Mouse (Mus musculus) lung, embryonic 16.5 days (tissue): ENCODE results near the gene Agpat2. TPM values are rescaled to one million over a fixed set of nuclear protein-coding genes. Genes with fewer than 3 reads are reported as not detected.

Experiments
- ATAC-seq: fragments of 200-750 bp; cut with Nextera tagmentation; 2 replicates; pipeline ENCODE4 v1.8.0; 2017; ENCODE audit warnings: low read depth, mild to moderate bottlenecking, moderate library complexity
- H3K27ac ChIP-seq: fragments of 300-500 bp; sonication (generic); 2 replicates; pipeline ENCODE4 v1.5.1; 2014; ENCODE audit warnings: mild to moderate bottlenecking, control low read depth, low read length
- H3K27me3 ChIP-seq: fragments of 300-500 bp; sonication (generic); 2 replicates; pipeline ENCODE4 v1.6.1; 2014; ENCODE audit warnings: low read depth, low read length, mixed read lengths; ENCODE audit not compliant: control insufficient read depth, insufficient read depth
- H3K36me3 ChIP-seq: fragments of 300-500 bp; sonication (generic); 2 replicates; pipeline ENCODE4 v1.6.1; 2014; ENCODE audit warnings: low read length; ENCODE audit not compliant: control insufficient read depth, insufficient read depth
- H3K4me1 ChIP-seq: fragments of 300-500 bp; sonication (generic); replicated peaks from 2 replicates; pipeline ENCODE4 v1.6.1; 2014; ENCODE audit warnings: low read length, mixed read lengths; ENCODE audit not compliant: control insufficient read depth, insufficient read depth
- H3K4me2 ChIP-seq: fragments of 300-500 bp; sonication (generic); 2 replicates; pipeline ENCODE4 v1.6.1; 2014; ENCODE audit warnings: low read depth, low read length, control low read depth
- H3K4me3 ChIP-seq: fragments of 300-500 bp; sonication (generic); 2 replicates; pipeline ENCODE4 v1.5.1; 2014; ENCODE audit warnings: mild to moderate bottlenecking, low read length, control low read depth
- H3K9ac ChIP-seq: fragments of 300-500 bp; sonication (generic); 2 replicates; pipeline ENCODE4 v1.6.1; 2014; ENCODE audit warnings: low read length, control low read depth
- H3K9me3 ChIP-seq: fragments of 300-500 bp; sonication (generic); 2 replicates; pipeline ENCODE4 v1.6.1; 2016; ENCODE audit warnings: low read length; ENCODE audit not compliant: control insufficient read depth
- WGBS: fragments of 180-500 bp; shearing (Covaris S2); extraction: QIAGEN DNeasy Blood & Tissue Kit; methylation state at CpG from one replicate; pipeline ENCODE4 v1.1.7; 2014; 5-methylcytosine and 5-hydroxymethylcytosine counted together
- polyA plus RNA-seq: library from polyadenylated mRNA; unstranded; fragments of >200 nt; fragmentation: Nextera tagmentation; extraction: Ambion mirVana; gene quantifications from 2 replicates; pipeline ENCODE4 v1.2.1, GENCODE M21; 2015

Agpat2 gene
- 43.0 and 44.8 TPM in 2 replicates for polyA plus RNA-seq

DNA sequence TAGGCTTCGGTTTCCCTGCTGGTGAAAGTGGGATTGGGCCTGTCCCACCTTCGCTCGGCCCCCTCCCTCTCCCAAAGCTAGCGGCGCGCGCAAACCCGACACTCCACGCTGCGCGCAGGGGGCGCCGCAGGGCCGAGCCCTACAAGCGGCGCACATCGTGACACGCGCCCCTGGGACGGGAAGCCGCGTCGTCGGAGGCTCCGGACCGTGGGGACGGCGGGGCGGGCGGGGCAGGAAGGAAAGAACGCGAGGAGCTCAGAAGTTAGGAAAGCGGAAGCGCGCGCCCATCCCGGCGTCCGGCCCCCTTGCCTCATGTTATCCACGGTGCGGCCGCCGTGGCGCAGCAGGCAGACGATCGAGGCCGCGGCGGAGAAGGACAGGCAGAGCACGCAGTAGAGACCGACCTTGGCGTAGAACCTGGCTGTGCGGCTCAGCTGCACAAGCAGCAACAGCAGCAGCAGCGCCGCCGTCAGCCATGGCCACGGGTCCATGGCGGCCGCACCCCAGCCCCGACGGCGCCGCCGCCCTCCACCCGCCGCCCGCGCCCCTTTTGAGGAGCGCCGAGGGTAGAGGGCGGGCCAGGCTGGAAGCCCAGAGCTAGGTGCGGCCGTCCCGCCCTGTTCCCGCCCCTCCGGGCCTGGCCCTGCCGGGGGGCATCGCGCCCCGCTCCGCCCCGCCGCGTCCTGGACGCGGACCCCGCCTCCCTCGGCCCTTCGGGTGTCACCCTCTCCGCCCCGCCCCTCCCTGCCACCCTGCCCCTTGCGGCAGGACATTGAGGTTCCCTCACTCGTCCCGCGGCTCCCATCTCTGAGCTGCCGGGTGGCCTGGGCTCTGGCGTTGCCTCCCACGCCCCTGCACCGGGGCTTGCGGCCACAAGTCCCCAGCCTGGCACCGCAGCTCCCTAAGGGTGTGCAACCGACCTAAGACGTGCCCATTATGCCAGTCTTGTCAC is at the start of gene Agpat2:
Gene Agpat2 (minus strand): TSS at position 698 of the 952 bp plus-strand sequence.
- Histone ChIP-seq H3K4me3 (peak within 1 kb of the TSS; percentile 78), H3K27ac (peak within 1 kb of the TSS; percentile 92), H3K4me2 (peak within 1 kb of the TSS; percentile 80), H3K9ac (peak within 1 kb of the TSS; percentile 87), H3K4me1 (peaks cover 32% of the 10 kb centered on the region), H3K27me3 (no peaks in the 10 kb centered on the region), H3K36me3 (no peaks in the 10 kb centered on the region), H3K9me3 (no peaks in the 10 kb centered on the region)
- peak; percentile 91 for ATAC-seq
- under 1% methylated on average over 84 of the region's 103 CpGs for WGBS

DNA sequence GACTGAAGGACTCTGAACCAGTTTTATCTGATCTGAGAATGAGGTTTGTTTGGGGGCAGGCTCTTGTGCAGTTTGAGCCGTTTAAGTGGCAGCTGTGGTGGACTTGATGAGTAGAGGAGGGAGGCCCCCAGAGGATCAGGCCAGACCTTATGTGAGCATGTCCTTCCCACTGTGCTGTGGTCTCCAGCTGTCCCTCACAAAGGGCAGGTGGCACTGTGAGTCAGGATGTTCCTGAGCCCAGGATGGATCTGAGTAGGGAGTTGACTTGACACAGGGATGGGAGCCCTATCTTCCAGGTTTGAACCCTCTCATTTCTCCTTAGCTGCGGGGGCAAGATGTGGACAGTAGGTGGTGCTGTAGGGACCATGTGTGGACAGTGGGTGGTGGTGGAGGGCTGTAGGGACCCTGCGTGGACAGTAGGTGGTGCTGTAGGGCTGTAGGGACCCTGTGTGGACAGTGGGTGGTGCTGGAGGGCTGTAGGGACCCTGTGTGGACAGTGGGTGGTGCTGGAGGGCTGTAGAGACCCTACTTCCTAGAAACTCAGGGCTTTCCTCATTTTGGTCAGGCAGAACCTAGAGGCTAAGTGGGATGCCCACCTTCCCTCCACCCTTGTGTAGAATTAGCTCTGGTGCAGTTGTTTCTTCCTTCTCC is 42.6 kb upstream of the Agpat2 start:
- 12% methylated on average over 3 of the region's 3 CpGs for WGBS
- no peak overlapping the region for H3K4me2 ChIP-seq
- ATAC-seq, result peak; percentile 98
- no peaks in the 10 kb centered on the region for H3K9me3 ChIP-seq
- no peaks in the 10 kb centered on the region for H3K36me3 ChIP-seq
- H3K9ac ChIP-seq, result no peak overlapping the region
- H3K27ac ChIP-seq, result no peak overlapping the region
- no peaks in the 10 kb centered on the region for H3K27me3 ChIP-seq
- H3K4me3 ChIP-seq, result no peak overlapping the region
- no peaks in the 10 kb centered on the region for H3K4me1 ChIP-seq

DNA sequence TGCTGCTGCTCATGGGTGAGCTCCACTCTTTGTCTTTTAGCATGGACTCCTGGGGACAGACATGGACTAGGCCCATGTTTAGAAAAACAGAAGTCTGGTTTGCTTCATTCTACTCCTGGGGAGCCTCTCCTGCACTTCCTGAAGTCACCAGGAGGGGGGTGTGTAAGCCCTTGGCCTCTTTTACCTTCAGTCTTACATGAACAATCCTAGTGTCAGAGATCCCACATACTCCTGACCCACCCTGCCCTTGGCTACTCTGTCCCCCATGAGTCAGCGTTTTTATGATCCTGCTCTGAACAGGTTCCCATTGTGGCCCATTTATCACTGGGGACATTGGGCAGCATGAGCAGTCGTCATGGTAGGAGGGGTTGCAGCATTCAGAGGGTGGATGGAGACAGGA is 39.7 kb upstream of the Agpat2 start:
- Histone ChIP-seq H3K27ac (no peak overlapping the region), H3K4me2 (no peak overlapping the region), H3K27me3 (no peaks in the 10 kb centered on the region), H3K4me1 (peaks cover 2% of the 10 kb centered on the region), H3K4me3 (no peak overlapping the region), H3K36me3 (no peaks in the 10 kb centered on the region), H3K9ac (no peak overlapping the region), H3K9me3 (no peaks in the 10 kb centered on the region)
- WGBS, result 48% methylated on average over 2 of the region's 2 CpGs
- no peak for ATAC-seq

DNA sequence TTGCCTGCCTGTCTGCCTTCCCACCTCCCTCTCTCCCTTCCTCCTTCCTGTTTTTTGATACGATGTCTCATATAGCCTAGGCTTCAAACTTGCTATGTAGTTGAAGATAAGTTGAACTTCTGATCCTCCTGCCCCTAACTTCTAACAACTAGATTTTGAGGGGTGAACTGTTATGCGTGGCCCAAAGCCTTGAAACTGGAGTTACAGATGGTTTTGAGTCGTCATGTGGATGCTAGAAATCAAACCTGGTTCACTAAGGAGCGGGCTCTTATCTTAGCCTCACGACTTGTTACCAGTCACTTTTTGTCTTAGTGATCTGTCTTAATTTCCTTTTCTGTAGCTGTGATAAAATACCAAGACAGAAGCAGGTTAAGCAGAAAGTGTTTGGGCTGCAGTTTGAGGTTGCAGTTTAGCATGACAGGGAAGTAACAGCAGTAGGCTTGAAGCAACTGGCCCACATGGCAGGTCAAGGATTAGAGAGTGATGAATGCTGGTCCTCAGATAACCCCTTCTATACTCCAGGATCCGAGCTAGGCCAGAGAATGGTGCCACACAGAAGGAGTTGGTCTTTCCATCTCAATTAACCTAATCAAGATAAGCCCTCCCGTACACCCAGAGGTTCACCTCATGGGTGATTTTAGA is 36.9 kb upstream of the Agpat2 start:
- 62% methylated on average over 7 of the region's 7 CpGs for WGBS
- Histone ChIP-seq H3K9ac (no peak overlapping the region), H3K9me3 (no peaks in the 10 kb centered on the region)

DNA sequence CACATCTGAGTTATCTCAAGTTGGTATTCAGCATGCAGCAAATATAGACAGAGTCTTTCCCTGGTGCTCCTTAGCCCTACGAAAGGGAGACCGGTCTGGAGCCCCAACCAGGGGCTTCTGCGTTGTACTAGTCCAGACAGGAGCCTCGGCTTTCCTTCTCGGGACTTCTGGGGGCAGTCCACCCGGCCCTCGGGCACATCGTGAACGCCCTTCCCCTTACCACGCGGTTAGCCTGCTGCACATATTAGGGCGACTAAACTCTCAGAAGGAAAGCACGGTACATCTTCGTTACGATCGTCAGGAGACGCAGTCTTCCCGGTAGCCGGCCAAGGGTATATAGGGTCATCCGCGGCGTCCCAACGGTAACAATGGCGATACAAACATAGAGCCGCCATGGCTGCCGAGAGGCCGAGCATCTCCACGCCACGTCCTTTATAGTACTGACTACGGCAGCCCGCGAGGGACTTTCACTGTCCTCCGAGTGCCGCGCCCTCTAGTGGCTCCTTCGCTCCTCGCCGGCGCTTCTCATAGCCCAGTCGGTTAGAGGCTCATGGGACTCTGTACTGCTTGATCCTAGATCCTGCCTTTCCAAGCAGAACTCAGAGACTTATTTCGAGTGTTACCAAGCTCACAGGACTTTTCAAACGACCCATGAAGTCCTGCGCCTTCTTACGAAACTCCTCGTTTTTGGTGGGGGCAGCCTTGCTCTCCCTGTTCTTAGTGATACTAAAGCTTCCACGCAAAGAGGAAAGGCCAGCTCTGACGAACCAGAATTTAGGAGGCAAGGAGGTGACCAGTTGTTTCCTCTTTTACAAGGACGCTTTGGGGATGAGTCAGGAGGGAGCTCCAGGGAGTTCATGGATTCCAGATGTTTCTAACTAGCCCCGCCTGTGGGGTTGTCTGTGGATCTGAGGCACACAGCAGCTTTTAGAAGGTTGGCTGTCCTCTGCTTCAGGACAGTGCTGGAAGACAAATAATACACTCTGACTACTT is 35.9 kb upstream of the Agpat2 start:
- Histone ChIP-seq H3K36me3 (peaks cover 26% of the 10 kb centered on the region), H3K4me2 (peak overlapping the region; percentile 65), H3K27me3 (no peaks in the 10 kb centered on the region), H3K4me1 (peaks cover 12% of the 10 kb centered on the region), H3K9ac (peak overlapping the region; percentile 97), H3K27ac (peak overlapping the region; percentile 83), H3K9me3 (no peaks in the 10 kb centered on the region), H3K4me3 (peak overlapping the region; percentile 95)
- ATAC-seq, result peak; percentile 87
- 3% methylated on average over 49 of the region's 49 CpGs for WGBS

More for the DNA sequence above, 36.9 kb upstream of the Agpat2 start:
- Histone ChIP-seq H3K27me3 (no peaks in the 10 kb centered on the region), H3K4me1 (peaks cover 12% of the 10 kb centered on the region), H3K4me3 (no peak overlapping the region), H3K27ac (no peak overlapping the region), H3K4me2 (no peak overlapping the region), H3K36me3 (peaks cover 20% of the 10 kb centered on the region)
- no peak for ATAC-seq

DNA sequence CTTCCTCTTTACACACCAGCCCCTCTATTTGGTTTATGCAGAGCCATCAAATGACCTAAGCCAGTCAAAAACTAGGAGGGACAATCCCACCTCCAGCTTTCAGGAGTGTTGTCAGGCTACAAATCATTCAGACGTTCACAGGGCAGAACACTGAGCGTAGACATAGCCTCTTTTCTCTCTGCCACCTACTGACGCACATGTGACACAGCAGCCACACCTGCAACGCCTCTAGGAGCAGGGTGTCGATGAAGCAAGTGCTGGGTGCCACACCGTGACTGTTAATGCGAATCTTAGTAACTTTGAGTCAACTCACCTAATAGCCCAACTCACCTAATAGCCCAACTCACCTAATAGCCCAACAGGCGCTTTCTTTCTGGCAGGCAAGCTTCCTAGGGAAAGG is 34.9 kb upstream of the Agpat2 start:
- H3K4me3 ChIP-seq, result peak overlapping the region; percentile 95
- WGBS, result 2% methylated on average over 8 of the region's 8 CpGs
- peaks cover 29% of the 10 kb centered on the region for H3K36me3 ChIP-seq
- H3K27me3 ChIP-seq, result no peaks in the 10 kb centered on the region
- H3K27ac ChIP-seq, result no peak overlapping the region
- H3K4me1 ChIP-seq, result peaks cover 12% of the 10 kb centered on the region
- peak overlapping the region; percentile 97 for H3K9ac ChIP-seq
- peak overlapping the region; percentile 65 for H3K4me2 ChIP-seq
- peak; percentile 34; the same call in 1 of the 2 replicates for ATAC-seq
- H3K9me3 ChIP-seq, result no peaks in the 10 kb centered on the region

DNA sequence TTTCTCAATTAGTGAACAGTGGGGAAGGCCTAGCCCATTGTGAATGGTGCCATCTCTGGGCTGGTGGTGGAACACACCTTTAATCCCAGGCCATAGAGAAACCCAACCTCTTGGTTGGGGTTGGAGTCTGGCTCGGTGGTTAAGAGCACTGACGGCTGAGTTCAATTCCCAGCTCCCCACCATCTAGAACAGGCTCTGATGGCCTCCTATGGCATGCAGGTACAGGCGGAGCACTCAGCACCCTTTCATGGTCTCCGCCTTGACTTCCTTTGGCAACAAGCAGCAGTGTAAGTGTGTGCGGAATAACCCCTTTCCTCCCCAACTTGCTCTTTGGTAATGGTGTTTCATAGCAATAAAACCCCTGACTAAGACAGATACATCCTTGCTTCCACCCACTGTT is 34.4 kb upstream of the Agpat2 start:
- H3K9ac ChIP-seq, result peak overlapping the region; percentile 97
- WGBS, result 59% methylated on average over 5 of the region's 5 CpGs
- H3K27ac ChIP-seq, result no peak overlapping the region
- no peaks in the 10 kb centered on the region for H3K27me3 ChIP-seq
- H3K9me3 ChIP-seq, result no peaks in the 10 kb centered on the region
- peak overlapping the region; percentile 65 for H3K4me2 ChIP-seq
- peak overlapping the region; percentile 95 for H3K4me3 ChIP-seq
- peaks cover 29% of the 10 kb centered on the region for H3K36me3 ChIP-seq
- ATAC-seq, result no peak
- H3K4me1 ChIP-seq, result peaks cover 12% of the 10 kb centered on the region

DNA sequence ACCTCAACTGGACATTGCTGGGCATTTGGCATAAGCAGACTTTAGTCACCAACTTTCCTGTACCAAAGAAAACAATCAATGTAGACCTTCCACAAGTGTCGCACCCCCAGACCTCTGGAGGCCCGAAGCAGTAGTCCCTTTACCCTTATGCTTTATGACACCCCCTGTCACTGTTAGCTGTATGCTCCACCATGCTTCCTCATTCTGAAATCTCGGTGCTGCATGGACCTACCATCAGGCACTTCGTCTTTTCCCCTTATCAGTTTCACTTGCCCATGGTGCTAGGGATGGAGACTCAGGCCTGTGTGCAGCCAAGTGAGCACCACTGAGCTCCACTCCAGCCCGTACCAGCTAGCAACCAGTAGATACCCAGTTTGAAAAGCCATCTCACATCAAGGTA is 33.8 kb upstream of the Agpat2 start:
- Histone ChIP-seq H3K4me3 (peak overlapping the region; percentile 95), H3K27ac (no peak overlapping the region), H3K9me3 (no peaks in the 10 kb centered on the region), H3K36me3 (peaks cover 29% of the 10 kb centered on the region), H3K9ac (peak overlapping the region; percentile 97), H3K4me2 (peak overlapping the region; percentile 65), H3K4me1 (peaks cover 12% of the 10 kb centered on the region), H3K27me3 (no peaks in the 10 kb centered on the region)
- WGBS, result 71% methylated on average over 5 of the region's 5 CpGs
- ATAC-seq, result no peak
